Mouse (Mus musculus): ENCODE measurements around the gene Polr2i.
A peak's percentile ranks its signal among the peaks of the same experiment; 100 is the strongest.

DNA sequence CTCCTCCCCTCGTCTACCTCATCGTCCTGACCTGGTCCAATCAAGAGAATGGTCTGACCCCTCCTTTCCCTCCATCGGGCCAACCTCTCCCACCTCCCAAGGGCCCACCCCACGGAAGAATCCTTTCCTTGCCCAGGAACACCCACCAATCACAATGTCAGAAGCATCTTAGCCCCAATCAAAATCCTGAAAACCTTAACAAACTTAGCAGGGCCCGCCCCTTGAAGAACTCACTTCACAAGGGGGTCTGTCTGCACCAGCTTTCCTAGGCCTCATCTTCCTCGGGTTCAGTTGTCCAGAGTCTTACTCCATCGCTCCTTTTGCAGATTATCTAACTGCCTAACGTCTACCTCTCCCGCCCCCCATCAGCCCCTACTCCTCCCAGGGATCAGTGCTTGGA lies 38.7 kb upstream of the Polr2i start:
- TF ChIP-seq MAFK (IDR thresholded peaks at IDR 0.05; ENCODE audit: insufficient read depth, low read depth, low read length) (no peak), CHD2 (IDR thresholded peaks at IDR 0.05; ENCODE audit: low read depth, low read length) (no peak), ZNF384 (IDR thresholded peaks at IDR 0.05; ENCODE audit: low read depth, low read length) (0 out of 2 replicates have a peak, but pooled peaks have one; percentile 24), HCFC1 (IDR thresholded peaks at IDR 0.05; ENCODE audit: borderline replicate concordance, insufficient read depth, low read length) (no peak), ZC3H11A (IDR thresholded peaks at IDR 0.05; ENCODE audit: borderline replicate concordance, low read depth, low read length) (no peak)

Data from ES-E14 (cell line).